Mouse (Mus musculus) urinary bladder, postnatal 25 days (tissue): ENCODE measurements around the gene Ncbp2.
A peak's percentile ranks its signal among the peaks of the same experiment; 100 is the strongest.
"Not testable (repeated sequence)": the region's sequence is repeated elsewhere in the genome, so short reads cannot be mapped to it uniquely, and the experiment has no call there.

Experiments used
- DNase-seq: peaks from one replicate; pipeline ENCODE4 v3.0.0; 2022; ENCODE audit warnings: low spot score

Gene Ncbp2

GRCm38 (mm10) chr16:31935091-31935979 lies 13.0 kb upstream of the Ncbp2 start:
- no peak for DNase-seq

DNA sequence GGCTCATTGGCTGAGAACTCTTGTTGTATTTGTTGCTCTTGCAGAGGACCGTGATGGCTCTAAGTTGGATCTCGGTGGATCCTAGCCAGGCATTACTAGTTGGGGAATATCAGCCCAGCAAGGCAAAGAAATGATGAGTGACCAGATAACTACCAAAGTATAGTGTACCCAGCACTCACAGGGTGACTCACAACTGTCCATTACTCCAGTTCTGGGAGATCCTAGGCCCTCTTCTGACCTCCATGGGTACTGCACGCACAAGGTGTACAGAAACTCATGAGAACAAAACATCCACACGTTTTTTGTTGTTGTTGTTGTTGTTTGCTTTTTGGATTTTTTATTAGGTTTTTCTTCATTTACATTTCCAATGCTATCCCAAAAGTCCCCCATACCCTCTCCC lies 11.7 kb upstream of the Ncbp2 start:
- no peak for DNase-seq

DNA sequence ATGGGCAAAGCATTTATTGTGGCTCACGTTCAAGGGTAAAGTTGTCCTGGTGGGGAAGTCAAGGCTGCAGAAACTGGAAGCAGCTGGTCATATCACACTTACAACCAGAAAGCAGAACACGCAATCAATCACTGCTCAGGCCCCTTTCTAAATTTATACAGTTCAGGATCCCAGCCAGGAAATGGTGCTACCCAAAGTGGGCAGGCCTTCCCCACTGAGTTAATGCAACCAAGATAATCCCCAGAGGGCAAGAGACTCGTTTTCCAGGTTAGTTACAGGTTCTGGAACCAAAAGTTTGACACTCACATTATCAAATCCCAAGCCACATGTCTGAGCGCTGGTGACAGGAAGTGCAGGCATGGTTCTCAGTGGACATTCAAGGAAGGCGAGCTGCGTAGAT lies 9.5 kb upstream of the Ncbp2 start:
- no peak for DNase-seq

DNA sequence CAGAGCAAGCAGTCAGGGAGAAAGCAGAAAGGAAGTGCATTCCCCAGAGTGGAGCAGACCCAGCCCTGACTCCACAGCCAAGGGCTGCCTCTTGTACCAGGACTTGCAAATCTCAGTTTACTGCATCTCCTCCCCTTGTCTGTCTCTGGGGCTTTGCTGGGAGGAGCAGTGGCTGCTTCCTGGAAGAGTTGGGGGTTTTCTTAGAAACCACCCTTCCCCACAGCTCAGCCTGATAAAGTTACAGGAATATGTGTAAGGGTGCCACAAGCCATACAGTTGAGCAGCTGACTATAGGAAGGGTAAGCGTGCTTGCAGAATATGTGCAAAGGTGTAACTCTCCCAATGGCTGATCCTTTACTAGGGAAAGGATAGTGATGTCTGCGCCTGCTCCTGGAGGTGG lies 7.7 kb upstream of the Ncbp2 start:
- no peak for DNase-seq

DNA sequence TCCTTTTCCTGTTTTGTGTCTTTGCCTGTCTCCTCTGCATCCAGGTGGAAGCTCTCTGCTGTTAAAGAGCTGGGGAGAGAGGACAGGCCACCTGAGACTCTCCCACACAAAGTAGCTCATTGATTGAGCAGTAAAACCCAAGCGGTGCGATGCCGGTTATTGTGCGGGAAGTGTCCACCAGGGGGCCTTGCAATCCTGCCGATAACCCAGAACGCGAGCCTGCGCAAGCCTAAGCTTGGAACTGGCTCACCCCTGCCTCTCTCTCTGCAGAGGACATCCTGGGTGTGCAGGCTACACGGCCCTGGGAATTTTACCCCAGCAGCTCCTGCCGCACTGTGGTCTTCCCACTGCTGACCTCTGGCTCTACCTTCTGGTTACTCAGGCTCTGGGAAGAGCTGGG lies 4.3 kb upstream of the Ncbp2 start:
- peak; percentile 77 for DNase-seq

- no peak for DNase-seq
These were observed 3.5 kb upstream of the Ncbp2 start for GRCm38 (mm10) chr16:31944698-31945255.

DNA sequence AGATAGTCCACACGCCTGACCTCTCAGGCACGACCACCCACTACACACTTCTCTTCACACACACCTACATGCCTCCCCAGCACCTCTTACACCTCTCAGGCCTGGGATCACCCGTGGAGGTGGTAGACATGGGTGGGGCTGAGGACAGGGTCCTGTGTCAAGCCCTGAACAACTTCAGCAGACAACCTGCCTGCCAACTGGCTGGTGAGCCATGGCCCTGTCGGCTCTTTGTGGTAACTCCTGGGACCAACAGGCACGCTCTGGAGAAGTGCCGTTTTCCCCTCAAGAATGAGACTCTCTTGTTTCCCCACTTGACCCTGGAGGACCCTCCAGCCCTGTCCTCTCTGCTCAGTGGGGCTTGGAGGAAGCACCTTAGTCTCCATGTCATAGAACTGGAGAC lies 2.9 kb upstream of the Ncbp2 start:
- no peak for DNase-seq

DNA sequence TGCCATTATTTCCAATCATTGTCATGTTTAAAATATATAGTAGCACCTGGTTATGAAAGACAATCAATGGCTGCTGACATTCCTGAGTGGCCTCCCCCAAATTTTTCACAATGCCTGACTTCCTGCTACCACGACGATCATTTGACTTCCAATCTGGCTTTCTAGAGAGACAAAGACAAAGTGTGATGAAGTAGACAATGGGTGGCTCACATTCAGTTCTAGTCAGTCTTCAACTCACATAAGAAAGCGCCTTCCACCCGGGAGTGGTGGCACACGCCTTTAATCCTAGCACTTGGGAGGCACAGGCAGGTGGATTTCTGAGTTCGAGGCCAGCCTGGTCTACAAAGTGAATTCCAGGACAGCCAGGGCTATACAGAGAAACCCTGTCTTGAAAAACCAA lies 2.3 kb upstream of the Ncbp2 start:
- not testable (repeated sequence) for DNase-seq

DNA sequence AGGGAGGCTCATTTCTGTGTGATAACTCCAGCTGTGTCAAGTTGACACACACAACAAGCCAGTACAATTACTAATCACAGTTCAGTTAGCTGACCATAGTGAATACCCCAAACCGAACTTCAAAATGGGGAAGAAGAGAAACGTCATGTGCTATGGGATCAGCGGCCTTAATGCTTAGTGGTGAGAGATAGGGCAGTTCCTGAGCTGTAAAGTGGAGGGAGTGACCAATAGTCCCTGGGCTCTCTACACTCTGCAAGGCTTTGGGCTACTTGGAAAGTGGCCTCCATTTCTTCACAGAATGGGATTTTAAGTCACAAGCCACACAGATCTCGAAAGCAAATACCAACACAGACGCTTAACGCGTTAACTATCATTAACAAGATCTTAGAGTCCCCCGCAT lies 980 bp upstream of the Ncbp2 start:
- no peak for DNase-seq

- no peak for DNase-seq
These were observed 404 bp upstream of the Ncbp2 start for GRCm38 (mm10) chr16:31947901-31948316.

GRCm38 (mm10) chr16:31963224-31963623 lies 14.9 kb downstream of the Ncbp2 start:
- no peak for DNase-seq

DNA sequence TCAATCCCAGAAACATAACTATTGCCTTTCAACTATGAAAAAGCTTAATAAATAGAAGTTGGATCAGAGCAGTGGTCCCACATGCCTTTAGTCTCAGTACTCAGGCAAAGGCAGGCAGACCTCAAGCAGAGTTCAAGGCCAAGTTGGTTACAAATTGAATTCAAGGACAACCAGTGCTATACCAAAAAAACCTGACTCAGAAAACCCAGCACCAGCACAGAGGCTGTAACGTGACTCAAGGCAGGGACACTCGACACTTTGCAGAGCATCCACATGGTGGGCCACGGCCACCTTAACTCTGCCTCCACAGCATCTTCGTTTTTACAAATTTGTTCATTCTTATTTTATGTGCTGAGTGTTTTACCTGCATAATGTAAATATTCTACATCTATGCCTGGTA lies 26.9 kb downstream of the Ncbp2 start:
- DNase-seq: no peak

GRCm38 (mm10) chr16:31979501-31979900 lies 31.2 kb downstream of the Ncbp2 start:
- DNase-seq: no peak

GRCm38 (mm10) chr16:31980946-31981345 lies 32.6 kb downstream of the Ncbp2 start:
- no peak for DNase-seq

- DNase-seq: no peak
These were observed 43.7 kb downstream of the Ncbp2 start for GRCm38 (mm10) chr16:31992039-31992438.

DNA sequence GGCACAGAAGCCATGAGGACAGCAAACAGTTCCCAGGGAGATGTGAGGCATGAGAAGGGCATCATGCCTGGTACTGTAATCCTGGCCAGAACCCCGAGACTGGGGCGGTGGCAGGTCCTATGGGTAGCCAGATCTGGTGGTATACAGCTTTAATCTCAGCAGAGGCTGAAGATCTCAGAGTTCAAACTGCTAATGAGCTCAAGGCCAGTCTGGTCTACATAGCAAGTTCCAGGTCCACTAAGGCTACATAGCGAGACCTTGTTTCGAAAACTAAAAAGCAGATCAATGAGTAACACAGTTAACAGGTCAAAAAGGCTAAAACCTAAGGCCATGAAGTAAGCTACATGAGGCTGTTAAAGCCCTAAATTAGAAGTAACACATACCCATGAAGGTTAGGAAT lies 44.9 kb downstream of the Ncbp2 start:
- DNase-seq: no peak

DNA sequence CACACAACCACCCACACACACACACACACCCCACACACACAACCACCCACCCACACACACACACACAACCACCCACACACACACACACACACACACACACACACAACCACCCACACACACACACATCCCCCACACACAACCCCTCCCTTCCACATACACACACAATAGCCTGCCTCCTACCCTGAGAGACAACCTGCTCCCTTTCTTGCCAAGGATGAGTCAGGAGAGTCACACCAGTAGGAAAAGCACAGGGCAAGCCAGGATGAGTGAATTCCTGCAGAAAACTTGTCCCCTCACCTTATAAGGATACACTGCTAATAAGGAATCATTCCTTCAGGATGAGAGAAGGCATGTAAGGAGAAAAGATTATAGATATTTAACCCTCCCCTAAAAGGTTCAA lies 45.6 kb downstream of the Ncbp2 start:
- DNase-seq: no peak

- no peak for DNase-seq
These were observed 48.1 kb downstream of the Ncbp2 start for GRCm38 (mm10) chr16:31996371-31996770.

DNA sequence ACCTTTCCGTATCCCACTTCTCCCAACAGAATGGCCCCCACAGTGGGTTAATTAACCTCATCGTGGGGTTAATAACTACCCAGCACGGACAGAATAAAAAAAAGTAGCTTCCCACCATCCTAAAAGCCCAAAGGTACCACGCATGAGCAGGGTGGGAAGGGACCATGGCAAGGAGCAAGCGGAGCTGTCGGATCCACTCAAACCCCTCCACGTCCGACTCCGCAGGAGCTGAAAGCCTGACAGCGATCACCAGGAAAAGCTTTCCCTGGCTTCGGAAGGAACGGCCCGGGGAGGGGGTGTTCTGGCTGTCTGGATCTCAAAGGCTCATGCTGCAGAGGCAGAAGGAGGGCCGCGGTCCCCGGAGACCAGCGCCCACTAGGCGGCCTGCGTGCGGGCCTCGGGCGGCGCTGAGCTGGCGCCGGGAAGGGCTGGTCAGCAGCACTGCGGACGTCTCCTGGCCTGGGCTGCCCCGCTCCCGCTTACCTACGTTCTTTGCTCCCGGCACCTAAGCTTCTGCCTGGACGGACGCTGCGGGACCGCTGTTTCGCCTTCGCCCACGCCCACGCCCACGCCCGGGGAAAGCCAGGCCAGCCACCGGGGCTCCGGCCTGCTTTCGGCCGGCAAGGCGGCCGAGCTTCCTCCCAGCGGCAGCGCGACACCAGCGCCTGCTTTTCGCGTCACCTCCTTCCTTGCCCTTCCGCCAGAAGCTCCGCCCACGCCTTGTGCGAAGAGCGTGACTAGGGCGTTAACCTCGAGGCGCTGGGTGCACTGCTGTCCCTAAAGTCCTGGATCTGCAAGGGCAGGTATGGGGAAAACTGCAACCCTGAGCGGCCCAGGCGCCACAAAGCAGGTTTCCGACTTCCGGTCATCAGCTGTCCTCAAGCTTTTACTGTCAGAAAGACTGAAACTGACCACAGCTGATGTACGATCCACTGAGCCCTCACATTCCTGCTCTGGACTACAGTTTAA lies 54.5 kb downstream of the Ncbp2 start, which contains the start of gene Senp5:
Senp5 (minus strand) TSS at position 779 of the 969 bp plus-strand sequence.
- peak; percentile 87 for DNase-seq

DNA sequence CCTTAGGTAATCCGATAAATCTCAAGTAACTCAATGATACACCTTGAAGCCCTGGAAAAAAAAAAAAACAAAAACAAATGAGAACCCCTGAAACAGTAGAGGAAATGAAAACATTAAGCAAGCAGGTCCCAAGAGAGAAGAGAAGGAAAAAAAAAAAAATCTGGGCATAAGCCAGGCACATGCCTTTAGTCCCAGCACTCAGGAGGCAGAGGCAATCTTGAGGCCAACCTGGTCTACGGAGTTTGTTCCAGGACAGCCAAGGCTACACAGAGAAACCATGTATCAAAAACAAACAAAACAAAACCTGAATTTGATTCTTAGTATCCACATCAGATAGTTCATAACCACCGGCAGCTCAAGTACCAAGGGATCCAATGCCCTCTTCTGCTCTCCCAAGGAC lies 56.4 kb downstream of the Ncbp2 start:
- no peak for DNase-seq

- DNase-seq: no peak
These were observed 60.4 kb downstream of the Ncbp2 start for GRCm38 (mm10) chr16:32008529-32009293.

GRCm38 (mm10) chr16:32009913-32010312 lies 61.6 kb downstream of the Ncbp2 start:
- no peak for DNase-seq
